8 mouse cellular contexts compared by ENCODE assay signal in the genomic region with DNA sequence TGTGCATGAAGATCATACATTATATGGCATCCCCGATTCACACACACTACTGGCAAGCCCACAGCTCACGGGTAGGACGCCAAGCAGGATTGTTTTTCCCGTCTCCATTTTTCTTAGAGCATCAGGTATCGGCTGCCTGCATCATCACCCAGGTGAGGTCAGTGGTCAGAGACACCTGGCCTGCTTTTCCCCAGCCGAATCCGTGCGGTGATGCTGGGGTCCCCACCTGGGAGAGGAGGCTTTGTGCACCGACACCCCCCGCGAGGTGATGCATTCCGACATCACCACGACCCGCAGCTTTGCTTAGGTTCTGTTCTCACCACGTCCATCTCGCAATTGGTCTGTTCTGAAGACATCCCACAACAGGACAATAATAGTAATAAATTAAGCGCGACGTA. TPM values are rescaled to one million over a fixed set of nuclear protein-coding genes. Genes with fewer than 3 reads are reported as not detected.
DNase-seq lines count a peak whose midpoint lies in the region; ATAC-seq and TF ChIP-seq lines count a peak whose summit lies in the region.

No protein-coding gene starts in this region.

- no peaks in the 10 kb centered on the region for H3K9me3 ChIP-seq in liver, embryonic 14.5 days (ENCODE audit: control insufficient read depth, low read length)

- TF ChIP-seq CTCF in liver, embryonic 14.5 days (IDR thresholded peaks at IDR 0.05; ENCODE audit: low read depth): no peak

- 0 out of 2 replicates have a peak, but pooled peaks have one; percentile 5 for ATAC-seq in granulocyte monocyte progenitor cell, adult 5-6 weeks (replicated peaks; ENCODE audit: poor library complexity, severe bottlenecking)
- ATAC-seq in liver, embryonic 14.5 days (ENCODE audit: insufficient read depth): no peak
- no peak for ATAC-seq in CD4-positive, CD25-positive, alpha-beta regulatory T cell, adult 4 months

- intact Hi-C loops in gastrocnemius, postnatal 36 days (cut with DNase I): no loop called here

- TF ChIP-seq EP300 in liver, embryonic 14.5 days (IDR thresholded peaks at IDR 0.05; ENCODE audit: low read depth): no peak

- no peak overlapping the region for H3K27ac ChIP-seq in liver, embryonic 14.5 days

- H3K4me2 ChIP-seq in liver, embryonic 14.5 days (ENCODE audit: low read depth): peak overlapping the region; percentile 78

- peak; percentile 5 for DNase-seq in gastrocnemius, postnatal 10 days
- DNase-seq in gastrocnemius, postnatal 36 days: no peak
- peak; percentile 9 for DNase-seq in right cerebral cortex, postnatal 14 days
- DNase-seq in right cerebral cortex, adult 18-20 months: no peak
- DNase-seq in liver, embryonic 14.5 days (ENCODE audit: low read depth in 3 of 3, low spot score in 3 of 3): no peak
- DNase-seq in thymus, postnatal 25 days: peak; percentile 52

- 6% methylated on average over 19 of the region's 19 CpGs for WGBS in liver, embryonic 14.5 days (ENCODE audit: insufficient replicate concordance)

- H3K9ac ChIP-seq in liver, embryonic 14.5 days (replicated peaks): no peak overlapping the region

- H3K4me3 ChIP-seq in liver, embryonic 14.5 days (ENCODE audit: insufficient read depth in 1 of 2, low read depth in 2 of 2, low read length in 2 of 2): peak overlapping the region; percentile 37 to 59; a peak in 3 of 4 replicates

- no peaks in the 10 kb centered on the region for H3K4me1 ChIP-seq in liver, embryonic 14.5 days (replicated peaks; ENCODE audit: control insufficient read depth in 2 of 2, insufficient read depth in 2 of 2, low read length in 1 of 2)

- peaks cover 28% of the 10 kb centered on the region for H3K27me3 ChIP-seq in liver, embryonic 14.5 days (ENCODE audit: control insufficient read depth, insufficient read depth, low read length)

- H3K36me3 ChIP-seq in liver, embryonic 14.5 days (replicated peaks; ENCODE audit: control insufficient read depth, insufficient read depth, low read depth): no peaks in the 10 kb centered on the region

RNA-seq across cellular contexts. Expression of a gene that starts 0.6 kb away (rescaled TPM):
- under 1 TPM; 0.35 to 0.72 TPM for total RNA-seq in gastrocnemius, postnatal 10 days (2021)
- total RNA-seq in gastrocnemius, postnatal 36 days (2021): under 1 TPM; 0.39 to 0.48 TPM
- total RNA-seq in granulocyte monocyte progenitor cell, adult 5-6 weeks (2014; fragmentation: Nextera tagmentation): not detected in 2 replicates
- 0.10 and 0.86 TPM in 2 replicates for total RNA-seq in granulocyte monocyte progenitor cell, adult 5-6 weeks (2017)
- 0.18 and 0.22 TPM in 2 replicates for polyA plus RNA-seq in liver, embryonic 14.5 days (2012; rRNA removed)
- polyA plus RNA-seq in liver, embryonic 14.5 days (2014; fragmentation: Nextera tagmentation; extraction: Ambion mirVana): 0.10 and 0.61 TPM in 2 replicates
- 1 to 10 TPM; 1.0 to 2.0 TPM for polyA plus RNA-seq in CD4-positive, CD25-positive, alpha-beta regulatory T cell, adult 4 months (2017; shearing (Covaris generic))

RNA-seq across cellular contexts. Expression of a gene that starts 55.6 kb away (rescaled TPM):
- total RNA-seq in gastrocnemius, postnatal 10 days (2021): 10 to 100 TPM in 1 of 2 experiments, 1 to 10 TPM in 1; 7.7 to 11.6 TPM
- 1 to 10 TPM; 3.4 to 4.9 TPM for total RNA-seq in gastrocnemius, postnatal 36 days (2021)
- 10.8 and 14.1 TPM in 2 replicates for total RNA-seq in granulocyte monocyte progenitor cell, adult 5-6 weeks (2014; fragmentation: Nextera tagmentation)
- 5.3 and 13.6 TPM in 2 replicates for total RNA-seq in granulocyte monocyte progenitor cell, adult 5-6 weeks (2017)
- 1.5 TPM in 2 replicates for polyA plus RNA-seq in liver, embryonic 14.5 days (2012; rRNA removed)
- 1.5 and 1.9 TPM in 2 replicates for polyA plus RNA-seq in liver, embryonic 14.5 days (2014; fragmentation: Nextera tagmentation; extraction: Ambion mirVana)
- polyA plus RNA-seq in CD4-positive, CD25-positive, alpha-beta regulatory T cell, adult 4 months (2017; shearing (Covaris generic)): 1 to 10 TPM; 5.7 to 8.8 TPM

RNA-seq across cellular contexts. Expression of a gene that starts 56.0 kb away (rescaled TPM):
- 10 to 100 TPM; 13.4 to 14.2 TPM for total RNA-seq in gastrocnemius, postnatal 10 days (2021)
- total RNA-seq in gastrocnemius, postnatal 36 days (2021): 10 to 100 TPM; 11.0 to 14.9 TPM
- total RNA-seq in granulocyte monocyte progenitor cell, adult 5-6 weeks (2014; fragmentation: Nextera tagmentation): 66.8 and 67.0 TPM in 2 replicates
- 95.6 and 116 TPM in 2 replicates for total RNA-seq in granulocyte monocyte progenitor cell, adult 5-6 weeks (2017)
- 6.7 and 14.4 TPM in 2 replicates for polyA plus RNA-seq in liver, embryonic 14.5 days (2012; rRNA removed)
- polyA plus RNA-seq in liver, embryonic 14.5 days (2014; fragmentation: Nextera tagmentation; extraction: Ambion mirVana): 38.2 and 42.1 TPM in 2 replicates
- 10 to 100 TPM; 49.0 to 58.6 TPM for polyA plus RNA-seq in CD4-positive, CD25-positive, alpha-beta regulatory T cell, adult 4 months (2017; shearing (Covaris generic))

Comparison
In these comparisons a context has a peak if more than half of its experiments do, and no peak if none do; other contexts are left out.
1. DNase-seq: peak in gastrocnemius, postnatal 10 days (single experiment), right cerebral cortex, postnatal 14 days (single experiment) and thymus, postnatal 25 days (single experiment); none in gastrocnemius, postnatal 36 days (0 of 2), right cerebral cortex, adult 18-20 months (single experiment) and liver, embryonic 14.5 days (0 of 3).
2. RNA of a gene that starts 56.0 kb away (total RNA-seq): 66.8 to 116 TPM in granulocyte monocyte progenitor cell, adult 5-6 weeks; 11.0 to 14.9 TPM in gastrocnemius, postnatal 36 days and 13.4 to 14.2 TPM in gastrocnemius, postnatal 10 days; every median in the first group is over 4 times any median in the second.